Comparison of ENCODE assay signal across 8 mouse cellular contexts in the genomic region with DNA sequence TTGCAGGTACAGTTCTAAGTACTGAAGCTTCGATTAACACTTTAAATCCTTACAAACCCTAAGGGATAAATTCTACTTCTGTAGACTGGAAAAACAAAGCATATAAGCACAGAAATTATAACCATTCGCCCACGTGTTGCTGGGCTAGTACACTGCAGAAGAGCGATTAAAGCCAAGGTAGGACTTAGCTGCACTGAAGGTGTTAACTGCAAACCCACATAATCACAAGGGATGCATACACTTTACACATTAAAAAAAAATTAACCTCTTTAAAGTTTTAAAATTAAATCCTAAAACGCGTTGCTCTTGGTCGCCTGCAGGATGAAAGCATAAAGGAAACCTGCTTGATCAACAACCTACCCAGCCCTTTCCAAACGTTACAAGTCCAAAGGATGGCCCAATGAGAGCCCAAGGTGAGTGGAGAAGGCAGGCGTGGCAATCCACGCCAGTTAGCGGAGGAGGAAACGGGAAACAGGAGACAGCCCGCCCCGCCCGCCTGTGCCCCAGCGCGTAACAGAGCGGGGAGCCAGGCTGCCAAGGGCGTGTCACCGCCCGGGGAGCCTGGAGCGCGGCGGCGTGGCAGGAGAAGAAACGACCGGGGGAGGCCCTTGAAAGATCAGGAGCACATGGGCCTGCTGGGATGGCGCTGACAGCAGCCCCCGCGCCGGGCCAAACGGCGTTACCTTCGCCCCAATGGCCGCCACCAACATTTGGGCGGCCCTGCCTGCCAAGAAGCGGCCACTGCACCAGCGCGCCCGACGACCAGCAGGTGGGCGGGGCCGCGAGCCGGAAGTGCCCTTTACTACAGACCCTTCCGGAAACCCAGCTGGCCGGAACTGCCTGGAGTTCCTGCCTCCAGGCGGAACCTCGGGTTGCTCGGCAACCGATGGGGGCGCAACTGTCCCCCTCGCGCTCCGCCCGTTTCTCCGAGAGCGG. TPM values are rescaled to one million over a fixed set of nuclear protein-coding genes. Genes with fewer than 3 reads are reported as not detected.
DNase-seq lines count a peak whose midpoint lies in the region; ATAC-seq and TF ChIP-seq lines count a peak whose summit lies in the region.
"Not testable (repeated sequence)": the region's sequence is repeated elsewhere in the genome, so short reads cannot be mapped to it uniquely, and the experiment has no call there.

Gene Rsph3a, plus strand, starts transcription at position 498 of the 936 bp plus-strand sequence.

- H3K36me3 ChIP-seq in ES-E14 (ENCODE audit: control insufficient read depth, insufficient read depth, low read length, poor library complexity, severe bottlenecking); forebrain, embryonic 16.5 days (ENCODE audit: control insufficient read depth, insufficient read depth); neural tube, embryonic 14.5 days (ENCODE audit: control insufficient read depth, insufficient read depth, low read length); testis, adult 2 months (ENCODE audit: control insufficient read depth, insufficient read depth, low read length): not testable (repeated sequence)

- peak; percentile 97 for ATAC-seq in forebrain, embryonic 16.5 days
- peak; percentile 98 for ATAC-seq in neural tube, embryonic 14.5 days (ENCODE audit: low read depth)

- H3K4me1 ChIP-seq in ES-E14 (ENCODE audit: control insufficient read depth in 2 of 2, insufficient read depth in 2 of 2, low read length in 2 of 2, poor library complexity in 1 of 2); forebrain, embryonic 16.5 days (replicated peaks; ENCODE audit: control insufficient read depth, insufficient read depth, low read length); neural tube, embryonic 14.5 days (ENCODE audit: control insufficient read depth, insufficient read depth, low read length); testis, adult 2 months (ENCODE audit: control insufficient read depth, insufficient read depth, low read length): not testable (repeated sequence)

- H3K27ac ChIP-seq in ES-E14 (ENCODE audit: insufficient read depth, low read depth, low read length, poor library complexity, severe bottlenecking) = not testable (repeated sequence)
- peak within 1 kb of the TSS; percentile 75 for H3K27ac ChIP-seq in forebrain, embryonic 16.5 days (ENCODE audit: low read length)
- peak within 1 kb of the TSS; percentile 86 for H3K27ac ChIP-seq in neural tube, embryonic 14.5 days (ENCODE audit: low read depth, low read length)
- H3K27ac ChIP-seq in testis, adult 2 months (ENCODE audit: control insufficient read depth, insufficient read depth, low read depth, low read length) = peak within 1 kb of the TSS; percentile 90

- H3K4me3 ChIP-seq in ES-E14 (ENCODE audit: insufficient read depth in 1 of 2, low read depth in 1 of 2, low read length in 2 of 2, poor library complexity in 1 of 2, severe bottlenecking in 1 of 2) = peak within 1 kb of the TSS; percentile 69 to 84
- H3K4me3 ChIP-seq in forebrain, embryonic 16.5 days (replicated peaks; ENCODE audit: low read length) = peak within 1 kb of the TSS; percentile 58
- H3K4me3 ChIP-seq in neural tube, embryonic 14.5 days (ENCODE audit: low read depth, low read length) = peak within 1 kb of the TSS; percentile 47
- H3K4me3 ChIP-seq in testis, adult 2 months (ENCODE audit: control insufficient read depth, low read depth, low read length) = peak within 1 kb of the TSS; percentile 85

- TF ChIP-seq CTCF in testis, adult 2 months (IDR thresholded peaks at IDR 0.05; ENCODE audit: control insufficient read depth, insufficient read depth, insufficient replicate concordance, low read depth, low read length) = not testable (repeated sequence)

- peak; percentile 64 for TF ChIP-seq POLR2A in testis, adult 2 months (IDR thresholded peaks at IDR 0.05; ENCODE audit: control insufficient read depth, low read depth, low read length)

- peak within 1 kb of the TSS; percentile 87 for H3K9ac ChIP-seq in ES-E14 (ENCODE audit: insufficient read depth, low read depth, low read length, poor library complexity, severe bottlenecking)
- peak within 1 kb of the TSS; percentile 68 for H3K9ac ChIP-seq in forebrain, embryonic 16.5 days (replicated peaks; ENCODE audit: low read depth, low read length)
- peak within 1 kb of the TSS; percentile 64 for H3K9ac ChIP-seq in neural tube, embryonic 14.5 days (replicated peaks; ENCODE audit: low read depth, low read length)

- H3K4me2 ChIP-seq in forebrain, embryonic 16.5 days (ENCODE audit: low read length) = peak within 1 kb of the TSS; percentile 61
- peak within 1 kb of the TSS; percentile 55 for H3K4me2 ChIP-seq in neural tube, embryonic 14.5 days (ENCODE audit: low read depth, low read length)

- H3K9me3 ChIP-seq in ES-E14 (ENCODE audit: control insufficient read depth, insufficient read depth, low read depth, low read length); forebrain, embryonic 16.5 days (ENCODE audit: control insufficient read depth, low read length); neural tube, embryonic 14.5 days (ENCODE audit: control insufficient read depth, low read length): not testable (repeated sequence)

- 3% methylated on average over 55 of the region's 58 CpGs for WGBS in forebrain, embryonic 16.5 days
- 3% methylated on average over 56 of the region's 58 CpGs for WGBS in neural tube, embryonic 14.5 days

- in situ Hi-C loops in ES-E14 (cut with MboI; ENCODE audit: low sequenced_read_pairs in 2 of 2, unreplicated experiment in 2 of 2) = loop anchor here in 1 of 2 experiments (25.0 kb wide), 1 partner anchor 983 kb away; the partner anchor contains the start of genes Rnaset2b and Tagap1

- not testable (repeated sequence) for H3K27me3 ChIP-seq in forebrain, embryonic 16.5 days (replicated peaks; ENCODE audit: control insufficient read depth, insufficient read depth, low read length); neural tube, embryonic 14.5 days (ENCODE audit: control insufficient read depth, insufficient read depth, low read length); testis, adult 2 months (ENCODE audit: control insufficient read depth, insufficient read depth, low read length)

- DNase-seq in ES-E14 (ENCODE audit: low read depth, low spot score) = not testable (repeated sequence)
- DNase-seq in cerebellum, adult 18-20 months = peak; percentile 85 to 87
- DNase-seq in heart, postnatal 25 days (ENCODE audit: low spot score) = peak; percentile 74
- DNase-seq in layer of hippocampus, adult 11-12 months (ENCODE audit: low spot score) = peak; percentile 85
- peak; percentile 88 to 91 for DNase-seq in lung, adult 18-20 months

- intact Hi-C loops in heart, postnatal 25 days (cut with DNase I) = not testable (repeated sequence)

RNA-seq across cellular contexts. Expression of gene Rsph3a, which starts in this region (rescaled TPM):
- total RNA-seq in ES-E14 (2012; rRNA removed) = 3.6 and 4.8 TPM in 2 replicates
- 68.0 and 77.9 TPM in 2 replicates for polyA plus RNA-seq in forebrain, embryonic 16.5 days (2015; fragmentation: Nextera tagmentation; extraction: Ambion mirVana)
- total RNA-seq in heart, postnatal 25 days (2021) = 10 to 100 TPM; 27.5 to 39.6 TPM
- 88.1 and 93.2 TPM in 2 replicates for polyA plus RNA-seq in neural tube, embryonic 14.5 days (2014; fragmentation: Nextera tagmentation; extraction: Ambion mirVana)
- 702 and 927 TPM in 2 replicates for polyA plus RNA-seq in testis, adult 2 months (2012; rRNA removed)
